Mouse (Mus musculus) Patski (cell line): Measurements from ENCODE around the gene Paqr3. TPM values are rescaled to one million over a fixed set of nuclear protein-coding genes. Genes with fewer than 3 reads are reported as not detected.

Experiments used
- ATAC-seq: fragments of 100-300 bp; one replicate; pipeline ENCODE4 v1.8.0; 2021
- CTCF ChIA-PET: fragments of 350-600 bp; sonication (Branson Sonifier 250); formaldehyde crosslinking; loops from one replicate; lab custom pipeline; 2022; ENCODE audit warnings: inconsistent platforms; lab: Charles Lee
- POLR2A ChIA-PET: fragments of 350-600 bp; sonication (Branson Sonifier 250); formaldehyde crosslinking; loops from one replicate; lab custom pipeline; 2022; ENCODE audit warnings: antibody characterized with exemption, inconsistent platforms; lab: Charles Lee
- DNase-seq: peaks from one replicate; pipeline ENCODE4 v3.0.0-alpha.2; 2011; ENCODE audit warnings: low read depth, low spot score
- H3K27me3 ChIP-seq: fragments of 371-371 bp; one replicate; pipeline ENCODE4 v1.5.1; 2021
- CTCF ChIP-seq: fragments of 100-300 bp; IDR thresholded peaks from one replicate; pipeline ENCODE4 v1.5.1; 2021
- in situ Hi-C: fragments of 300-500 bp; cut with MboI; formaldehyde crosslinking; loops from 3 replicates; pipeline ENCODE4 v1.11.1; 2018; ENCODE audit warnings: low pct_unique_long_range_greater_than_20kb, mixed read lengths
- polyA plus RNA-seq: library from polyadenylated mRNA; unstranded; gene quantifications from one replicate; pipeline ENCODE4 v1.2.3, GENCODE M21; 2021

Gene Paqr3
- polyA plus RNA-seq, 1 experiment from 2014 or later: 8.0 TPM

DNA sequence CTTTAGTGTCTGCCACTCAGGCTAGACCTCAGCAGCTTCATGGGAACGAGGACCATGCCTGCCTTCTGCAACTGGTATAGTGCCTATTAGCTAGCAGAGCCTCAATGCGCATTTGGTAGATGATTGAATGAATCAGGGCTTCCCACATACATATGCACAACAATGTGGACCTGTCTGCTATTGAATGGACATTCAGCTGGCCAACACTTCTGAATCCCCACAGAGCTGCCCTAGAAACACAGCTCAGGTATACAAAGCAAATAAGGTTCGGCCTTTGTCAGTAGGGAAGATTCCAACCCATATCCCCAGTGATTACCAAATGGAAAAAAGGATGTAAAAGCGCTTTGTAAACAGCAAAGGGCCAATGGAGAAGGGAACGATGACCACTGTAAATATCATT lies 699 bp downstream of the Paqr3 start:
- no peak for TF ChIP-seq CTCF

DNA sequence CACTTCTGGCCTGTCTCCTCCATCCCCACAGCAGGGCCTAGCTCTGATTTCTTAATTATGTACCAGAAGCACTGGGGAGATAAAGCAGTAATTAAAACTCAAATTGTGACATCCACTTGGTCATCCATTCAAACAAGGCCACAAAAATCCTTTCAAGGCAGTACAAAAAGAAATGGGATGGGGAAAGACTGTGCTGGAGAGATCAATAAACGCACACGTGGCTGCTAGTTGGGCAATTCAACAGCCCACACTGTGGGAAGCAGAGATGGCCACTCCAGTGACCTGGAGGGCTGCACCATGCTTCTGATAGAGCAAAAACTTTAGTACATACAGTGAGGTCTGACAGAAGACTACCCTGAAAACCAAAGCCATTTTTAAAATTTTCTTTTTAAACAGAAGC lies 1.3 kb downstream of the Paqr3 start:
- ChIA-PET CTCF (interaction anchor here (0.7 to 1.2 kb wide), 2 partner anchors 13 to 18 kb away, joined by 3 read pairs; no protein-coding TSS in a partner anchor), POLR2A (no interaction called here)
- no peak for ATAC-seq
- no peak for DNase-seq
- H3K27me3 ChIP-seq: peaks cover 3% of the 10 kb centered on the region
- TF ChIP-seq CTCF: no peak
- in situ Hi-C loops: no loop called here

More for the DNA sequence above, 699 bp downstream of the Paqr3 start:
- no peak for ATAC-seq
- in situ Hi-C loops: no loop called here
- DNase-seq: no peak
- POLR2A ChIA-PET: no interaction called here
- H3K27me3 ChIP-seq: peaks cover 8% of the 10 kb centered on the region
- CTCF ChIA-PET: interaction anchor here (0.7 to 1.4 kb wide), 4 partner anchors 14 to 21 kb away, joined by 3 to 4 read pairs (median 3); no protein-coding TSS in a partner anchor

DNA sequence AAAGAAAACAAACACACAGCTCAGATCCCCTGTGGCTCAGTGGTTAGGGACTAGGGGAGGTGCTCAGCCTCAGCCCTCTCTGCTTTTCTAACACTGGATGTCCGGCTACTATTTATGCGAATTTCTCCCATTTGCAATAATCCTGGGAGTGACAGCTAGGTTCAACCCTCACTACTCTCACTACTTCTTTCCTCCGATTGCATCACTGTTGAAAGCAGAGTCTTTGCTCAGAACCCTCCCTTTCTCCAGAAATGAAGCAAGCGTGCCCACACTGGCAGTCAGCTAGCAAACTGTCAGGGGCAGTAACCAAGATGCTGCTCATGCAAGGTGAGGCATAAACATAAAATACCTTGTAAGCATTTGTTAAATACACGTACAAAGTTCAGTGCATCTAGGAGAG lies 3.1 kb downstream of the Paqr3 start:
- no peak for TF ChIP-seq CTCF
- CTCF ChIA-PET: interaction anchor here (1.3 kb wide), 1 partner anchor 20 kb away, joined by 3 read pairs; no protein-coding TSS in a partner anchor
- H3K27me3 ChIP-seq: no peaks in the 10 kb centered on the region
- no peak for DNase-seq
- in situ Hi-C loops: no loop called here
- POLR2A ChIA-PET: no interaction called here
- no peak for ATAC-seq

DNA sequence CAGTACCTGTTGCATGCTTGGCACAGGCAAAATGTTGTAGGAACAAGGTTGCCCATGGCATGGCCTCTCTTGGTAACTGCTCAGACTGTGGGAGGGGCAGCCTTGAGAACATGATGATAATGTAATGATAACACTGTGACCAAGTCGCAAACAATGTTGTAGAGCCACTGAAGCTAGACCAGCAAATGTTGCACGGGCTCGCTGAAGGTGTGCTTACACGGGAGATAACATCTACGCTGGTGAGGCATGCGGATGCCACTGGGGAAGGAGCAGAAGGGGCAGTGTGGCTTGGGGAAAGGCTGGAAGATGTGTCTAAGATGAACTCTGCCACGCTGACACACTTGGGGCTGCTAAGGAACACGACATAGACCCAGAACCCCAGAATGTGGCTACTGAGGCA lies 11.4 kb downstream of the Paqr3 start:
- DNase-seq (no peak), ATAC-seq (no peak)
- CTCF ChIA-PET: no interaction called here
- no peak for TF ChIP-seq CTCF
- in situ Hi-C loops: no loop called here
- POLR2A ChIA-PET: no interaction called here
- no peaks in the 10 kb centered on the region for H3K27me3 ChIP-seq

DNA sequence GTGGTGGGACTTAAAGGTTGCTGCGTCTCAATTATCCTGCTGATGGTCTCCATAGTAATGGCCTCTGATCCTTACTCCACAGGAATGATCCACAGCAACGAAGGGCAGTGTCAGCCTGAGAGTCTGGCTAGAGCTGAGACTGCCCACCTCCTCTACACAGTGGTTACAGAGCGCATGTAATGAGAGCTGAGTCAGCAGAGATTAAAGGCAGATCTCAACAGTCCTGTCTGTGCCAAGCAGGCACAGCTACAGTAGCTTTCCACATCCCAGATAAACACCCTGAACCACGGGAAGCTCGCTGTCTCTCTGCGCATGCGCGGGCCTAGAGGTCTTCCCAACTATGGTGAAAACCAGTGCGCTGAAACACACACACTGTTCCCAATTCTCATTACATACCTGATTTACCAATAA lies 13.8 kb downstream of the Paqr3 start:
- in situ Hi-C loops: no loop called here
- DNase-seq (no peak), ATAC-seq (no peak)
- ChIA-PET CTCF (interaction anchor here (1.3 to 1.8 kb wide), 2 partner anchors 13 to 17 kb away, joined by 3 to 5 read pairs; no protein-coding TSS in a partner anchor), POLR2A (no interaction called here)
- no peaks in the 10 kb centered on the region for H3K27me3 ChIP-seq
- no peak for TF ChIP-seq CTCF

DNA sequence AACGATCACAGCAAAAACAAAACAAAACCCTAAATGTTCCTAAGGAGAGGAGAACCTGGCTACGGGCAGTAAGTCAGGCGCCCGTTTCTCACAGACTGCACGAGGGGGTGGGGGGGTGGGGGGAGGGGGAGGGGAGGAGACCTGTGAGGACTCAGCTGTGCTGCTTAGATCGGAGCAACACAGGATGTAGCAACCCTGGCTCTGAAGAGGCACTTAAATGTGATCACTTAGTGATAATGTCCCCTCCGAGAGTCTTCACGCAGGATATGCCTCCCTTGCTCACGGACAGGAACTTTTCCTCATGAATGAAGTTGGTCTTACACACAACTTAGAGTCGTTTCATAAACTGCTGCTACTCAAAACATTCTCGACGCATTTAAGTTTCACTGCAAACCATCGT lies 16.1 kb downstream of the Paqr3 start:
- ATAC-seq (no peak), DNase-seq (no peak)
- CTCF ChIA-PET: no interaction called here
- in situ Hi-C loops: no loop called here
- no peak for TF ChIP-seq CTCF
- POLR2A ChIA-PET: no interaction called here
- no peaks in the 10 kb centered on the region for H3K27me3 ChIP-seq

DNA sequence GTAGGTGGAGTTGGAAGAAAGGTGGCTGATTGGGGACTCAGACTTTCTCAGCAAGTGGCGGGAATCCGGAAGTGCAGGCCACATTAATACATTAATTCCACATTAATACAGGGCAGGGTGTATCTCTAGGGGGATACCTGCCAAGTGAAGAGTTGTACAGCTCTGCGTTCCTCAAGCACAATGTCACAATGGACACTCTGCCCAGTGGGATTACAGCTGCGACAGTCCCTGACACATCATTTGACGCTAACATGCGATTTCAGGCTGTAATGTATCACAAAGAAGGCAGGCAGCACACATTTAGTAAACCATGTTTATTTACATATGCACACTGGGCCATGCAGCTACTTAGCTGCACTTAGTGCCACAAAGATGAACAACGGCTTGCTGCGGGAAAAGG lies 18.4 kb downstream of the Paqr3 start:
- in situ Hi-C loops: no loop called here
- no peak for ATAC-seq
- DNase-seq: no peak
- POLR2A ChIA-PET: interaction anchor here (0.6 kb wide), 1 partner anchor 1204 kb away, joined by 3 read pairs; no protein-coding TSS in a partner anchor
- no peaks in the 10 kb centered on the region for H3K27me3 ChIP-seq
- CTCF ChIA-PET: interaction anchor here (2.5 kb wide), 1 partner anchor 11 kb away, joined by 7 read pairs; no protein-coding TSS in a partner anchor
- TF ChIP-seq CTCF: no peak

DNA sequence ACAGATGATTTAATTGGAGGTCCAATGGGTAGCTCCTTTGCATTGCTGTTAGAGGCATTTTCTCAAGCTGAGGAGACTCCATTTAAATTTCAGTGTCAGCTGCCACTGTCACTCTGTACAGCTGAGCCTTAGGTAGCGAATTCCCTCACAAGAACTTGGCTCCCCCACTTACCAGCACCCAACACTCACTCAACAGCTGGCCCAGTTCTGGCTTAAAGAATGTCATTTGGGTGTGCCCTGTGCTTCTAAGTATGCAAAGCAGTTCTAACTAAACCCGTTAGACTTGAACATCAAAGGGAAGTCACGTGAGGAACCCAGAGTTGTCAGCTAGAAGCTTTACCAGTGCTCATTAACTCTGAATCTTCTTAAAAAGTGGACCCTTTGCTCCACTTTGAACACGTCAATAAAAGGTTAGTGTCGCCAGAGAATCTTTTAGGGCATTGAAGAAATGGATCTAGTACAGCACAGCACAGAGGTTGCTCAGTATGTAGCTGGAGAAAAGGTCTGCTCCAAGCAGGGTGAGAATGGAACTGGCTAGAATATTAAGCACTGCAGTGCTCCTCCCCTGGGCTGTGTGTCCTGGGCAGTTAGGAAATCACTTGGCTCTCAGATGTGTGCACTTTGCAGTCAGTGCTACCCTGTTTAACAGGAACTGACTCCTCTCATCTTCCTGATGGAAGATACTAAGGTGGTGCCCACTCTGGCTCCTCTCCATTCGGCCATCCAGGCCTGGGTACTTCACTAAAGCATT lies 21.2 kb downstream of the Paqr3 start:
- in situ Hi-C loops: no loop called here
- DNase-seq (no peak), ATAC-seq (no peak)
- POLR2A ChIA-PET: no interaction called here
- H3K27me3 ChIP-seq: no peaks in the 10 kb centered on the region
- CTCF ChIA-PET: interaction anchor here (0.7 to 0.9 kb wide), 2 partner anchors 14 to 21 kb away, joined by 3 read pairs; partner anchors contain the start of gene Paqr3
- TF ChIP-seq CTCF: no peak

DNA sequence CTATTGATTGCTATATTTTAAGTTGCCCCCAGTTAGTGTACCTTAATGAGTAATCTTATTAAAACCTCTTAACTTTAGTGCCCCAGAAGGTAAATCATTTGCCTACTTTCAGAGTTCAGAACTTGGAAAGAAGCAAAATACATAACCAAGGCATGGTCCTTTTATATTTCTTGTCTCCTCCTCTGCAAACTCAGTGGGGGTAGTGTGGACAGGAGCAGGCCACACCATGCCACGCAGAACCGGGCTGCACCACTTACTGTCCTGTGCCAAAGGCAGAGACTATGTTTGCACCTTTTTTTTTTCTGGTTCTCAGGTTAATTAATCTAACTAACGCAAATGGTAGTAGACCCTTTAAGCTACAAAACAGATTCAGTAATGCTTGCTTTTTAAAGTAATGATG lies 22.0 kb downstream of the Paqr3 start:
- TF ChIP-seq CTCF: no peak
- POLR2A ChIA-PET: no interaction called here
- in situ Hi-C loops: no loop called here
- H3K27me3 ChIP-seq: no peaks in the 10 kb centered on the region
- ATAC-seq (no peak), DNase-seq (no peak)
- CTCF ChIA-PET: interaction anchor here (0.7 kb wide), 1 partner anchor 22 kb away, joined by 3 read pairs; the partner anchor contains the start of gene Paqr3

DNA sequence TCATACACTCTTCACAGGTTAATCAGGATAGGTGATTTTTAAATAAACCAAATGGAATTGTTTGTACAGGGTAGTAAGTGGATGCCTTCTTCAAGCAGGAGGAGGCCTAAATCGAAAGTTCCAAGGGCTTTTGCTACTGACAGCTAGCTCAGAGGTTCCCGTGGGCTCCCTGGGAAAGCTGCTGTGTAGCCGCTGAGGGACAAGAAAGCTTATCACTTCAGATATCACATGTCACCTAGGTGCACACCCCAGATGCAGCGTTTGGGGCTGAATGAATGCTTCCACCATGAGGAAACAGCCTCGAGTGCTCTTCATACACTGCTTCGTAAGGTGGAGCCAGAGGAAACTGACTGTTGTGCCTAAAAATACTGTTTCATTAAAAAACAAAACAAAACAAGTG lies 23.2 kb downstream of the Paqr3 start:
- no peak for TF ChIP-seq CTCF
- POLR2A ChIA-PET: no interaction called here
- no peaks in the 10 kb centered on the region for H3K27me3 ChIP-seq
- ATAC-seq: no peak
- no peak for DNase-seq
- in situ Hi-C loops: no loop called here
- CTCF ChIA-PET: interaction anchor here (0.9 kb wide), 1 partner anchor 20 kb away, joined by 3 read pairs; no protein-coding TSS in a partner anchor

DNA sequence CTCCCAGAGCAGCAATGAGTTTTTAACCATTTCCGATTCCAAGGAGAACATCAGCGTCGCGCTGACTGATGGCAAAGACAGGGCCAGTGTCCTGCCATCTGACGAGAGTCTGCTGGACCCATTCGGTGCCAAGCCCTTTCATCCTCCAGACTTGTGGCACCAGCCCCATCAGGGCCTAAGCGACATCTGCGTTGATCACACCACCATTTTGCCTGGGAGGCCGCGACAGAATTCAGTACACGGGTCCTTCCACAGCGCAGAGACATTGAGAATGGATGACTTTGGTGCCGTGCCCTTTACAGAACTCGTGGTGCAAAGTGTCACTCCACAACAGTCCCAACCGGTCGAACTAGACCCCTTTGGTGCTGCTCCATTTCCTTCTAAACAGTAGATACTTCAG lies 23.6 kb downstream of the Paqr3 start:
- CTCF ChIA-PET: no interaction called here
- ATAC-seq: no peak
- POLR2A ChIA-PET: no interaction called here
- DNase-seq: no peak
- in situ Hi-C loops: no loop called here
- no peak for TF ChIP-seq CTCF
- no peaks in the 10 kb centered on the region for H3K27me3 ChIP-seq
